Mouse (Mus musculus): ENCODE results near the gene Olfr1233. TPM values are rescaled to one million over a fixed set of nuclear protein-coding genes. Genes with fewer than 3 reads are reported as not detected.

Olfr1233 gene
- polyA plus RNA-seq (2015; fragmentation: Nextera tagmentation; extraction: Ambion mirVana) = 0.02 TPM in 1 of 2 replicates, not detected in the other

DNA sequence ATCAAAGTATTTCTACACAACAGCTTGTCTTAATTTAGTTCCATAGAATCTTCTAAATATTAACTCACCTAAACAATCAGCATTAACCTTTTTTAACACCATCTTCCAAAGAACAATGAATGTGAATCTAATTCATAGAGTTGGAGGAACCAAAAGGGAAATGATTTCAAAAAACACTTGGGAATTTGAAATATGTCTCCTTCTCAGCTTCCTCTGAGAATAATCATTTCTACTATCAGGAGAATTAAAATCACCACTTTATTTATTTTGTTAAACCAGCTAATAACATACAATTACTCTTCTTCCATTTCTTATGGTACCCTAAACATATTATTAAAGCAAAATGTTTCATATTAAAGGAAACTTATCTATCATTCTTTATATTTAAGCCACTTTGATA is at the start of gene Olfr1233:
Olfr1233 (minus strand) TSS at position 101 of the 400 bp plus-strand sequence.
- Histone ChIP-seq H3K9me3 (ENCODE audit: control insufficient read depth, low read length) (no peaks in the 10 kb centered on the region), H3K4me1 (replicated peaks; ENCODE audit: control insufficient read depth, insufficient read depth) (no peaks in the 10 kb centered on the region), H3K4me3 (ENCODE audit: low read depth, low read length) (no peak within 1 kb of the TSS), H3K4me2 (replicated peaks; ENCODE audit: low read depth) (no peak within 1 kb of the TSS), H3K36me3 (ENCODE audit: control insufficient read depth, insufficient read depth, low read length) (no peaks in the 10 kb centered on the region), H3K27ac (replicated peaks) (no peak within 1 kb of the TSS), H3K27me3 (ENCODE audit: control insufficient read depth, insufficient read depth, low read length) (no peaks in the 10 kb centered on the region), H3K9ac (ENCODE audit: low read length) (no peak within 1 kb of the TSS)
- ATAC-seq (ENCODE audit: low FRiP score, low TSS enrichment) = no peak
- DNase-seq (ENCODE audit: low spot score) = no peak
- TF ChIP-seq CTCF (IDR thresholded peaks at IDR 0.05; ENCODE audit: low read depth) = no peak
- TF ChIP-seq EP300 (optimal IDR thresholded peaks at IDR 0.05) = no peak

DNA sequence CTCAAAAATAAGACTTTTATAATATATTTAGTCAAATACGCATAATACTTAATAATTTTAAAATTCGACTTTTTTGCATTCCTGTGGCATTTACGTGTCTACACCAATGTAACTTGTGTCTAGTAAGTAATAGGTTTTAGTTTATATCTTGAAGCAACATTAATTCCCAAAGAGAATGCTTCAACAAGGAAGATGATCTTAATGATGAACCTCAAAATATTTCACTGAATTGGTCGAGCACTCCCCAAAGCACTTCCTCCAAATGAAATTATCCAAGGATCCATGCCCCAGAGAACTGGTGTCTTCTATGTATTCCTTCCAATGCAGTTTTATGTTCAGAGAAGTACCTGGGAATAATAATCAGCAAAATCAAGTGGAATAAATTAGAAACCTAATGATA is 22.6 kb upstream of the Olfr1233 start, which contains the start of gene Olfr1234:
Olfr1234 (minus strand) TSS at position 101 of the 400 bp plus-strand sequence.
- no peak within 1 kb of the TSS for H3K4me2 ChIP-seq (replicated peaks; ENCODE audit: low read depth)
- H3K9me3 ChIP-seq (ENCODE audit: control insufficient read depth, low read length) = no peaks in the 10 kb centered on the region
- H3K4me1 ChIP-seq (replicated peaks; ENCODE audit: control insufficient read depth, insufficient read depth) = no peaks in the 10 kb centered on the region
- no peak within 1 kb of the TSS for H3K9ac ChIP-seq (ENCODE audit: low read length)
- no peaks in the 10 kb centered on the region for H3K36me3 ChIP-seq (ENCODE audit: control insufficient read depth, insufficient read depth, low read length)
- ATAC-seq (ENCODE audit: low FRiP score, low TSS enrichment) (no peak), DNase-seq (ENCODE audit: low spot score) (no peak)
- no peak for TF ChIP-seq CTCF (IDR thresholded peaks at IDR 0.05; ENCODE audit: low read depth)
- TF ChIP-seq EP300 (optimal IDR thresholded peaks at IDR 0.05) = no peak
- no peak within 1 kb of the TSS for H3K4me3 ChIP-seq (ENCODE audit: low read depth, low read length)
- H3K27me3 ChIP-seq (ENCODE audit: control insufficient read depth, insufficient read depth, low read length) = no peaks in the 10 kb centered on the region
- WGBS = 82% methylated on average over 4 of the region's 4 CpGs
- H3K27ac ChIP-seq (replicated peaks) = no peak within 1 kb of the TSS

DNA sequence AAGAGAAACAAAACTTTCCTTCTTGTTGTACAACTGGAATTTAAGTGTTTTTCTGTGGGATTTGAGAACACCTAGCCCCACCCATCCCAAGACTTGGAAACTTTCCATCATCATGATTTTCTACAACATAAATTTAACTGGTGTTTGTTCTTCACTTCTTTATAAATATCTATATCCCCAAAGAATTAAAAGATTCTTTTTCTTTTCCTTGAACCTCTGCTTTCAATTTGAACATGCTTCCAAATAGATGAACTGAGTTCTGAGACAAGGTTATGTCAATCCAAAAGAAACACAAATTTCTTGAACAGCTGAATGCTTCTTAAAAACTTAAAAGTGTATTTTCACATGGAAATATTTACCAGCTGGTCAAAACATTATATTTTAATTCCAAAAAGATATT is 12.6 kb downstream of the Olfr1233 start, which contains the start of gene Olfr1232:
Olfr1232 (minus strand) TSS at position 101 of the 400 bp plus-strand sequence.
- H3K4me2 ChIP-seq (replicated peaks; ENCODE audit: low read depth) = no peak within 1 kb of the TSS
- no peaks in the 10 kb centered on the region for H3K4me1 ChIP-seq (replicated peaks; ENCODE audit: control insufficient read depth, insufficient read depth)
- no peaks in the 10 kb centered on the region for H3K9me3 ChIP-seq (ENCODE audit: control insufficient read depth, low read length)
- TF ChIP-seq CTCF (IDR thresholded peaks at IDR 0.05; ENCODE audit: low read depth) = no peak
- TF ChIP-seq EP300 (optimal IDR thresholded peaks at IDR 0.05) = no peak
- H3K27ac ChIP-seq (replicated peaks) = no peak within 1 kb of the TSS
- H3K27me3 ChIP-seq (ENCODE audit: control insufficient read depth, insufficient read depth, low read length) = no peaks in the 10 kb centered on the region
- no peak within 1 kb of the TSS for H3K9ac ChIP-seq (ENCODE audit: low read length)
- DNase-seq (ENCODE audit: low spot score) = no peak
- no peak for ATAC-seq (ENCODE audit: low FRiP score, low TSS enrichment)
- no peak within 1 kb of the TSS for H3K4me3 ChIP-seq (ENCODE audit: low read depth, low read length)
- no peaks in the 10 kb centered on the region for H3K36me3 ChIP-seq (ENCODE audit: control insufficient read depth, insufficient read depth, low read length)

DNA sequence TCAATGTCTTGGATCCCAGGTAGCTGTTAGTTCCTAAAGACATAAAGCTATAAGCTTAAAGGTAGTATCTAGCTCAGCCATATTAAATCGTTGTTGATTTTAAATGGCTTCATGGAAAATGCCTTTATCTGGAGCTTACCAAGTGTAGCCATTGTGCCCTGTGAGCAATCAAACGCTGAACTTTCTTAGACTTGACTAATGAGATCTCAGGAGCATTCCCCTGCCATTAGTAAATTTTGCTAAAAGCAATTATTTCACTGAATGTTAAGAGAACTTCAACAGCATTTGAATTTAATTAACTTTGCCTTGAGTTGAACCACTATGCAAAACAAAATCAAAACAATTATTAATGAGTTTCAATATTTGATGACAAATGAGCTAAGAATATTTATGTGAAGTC is 35.2 kb downstream of the Olfr1233 start, which contains the start of gene Olfr1231:
Olfr1231 (minus strand) TSS at position 101 of the 400 bp plus-strand sequence.
- Histone ChIP-seq H3K27me3 (ENCODE audit: control insufficient read depth, insufficient read depth, low read length) (no peaks in the 10 kb centered on the region), H3K4me1 (replicated peaks; ENCODE audit: control insufficient read depth, insufficient read depth) (no peaks in the 10 kb centered on the region), H3K4me2 (replicated peaks; ENCODE audit: low read depth) (no peak within 1 kb of the TSS), H3K9ac (ENCODE audit: low read length) (no peak within 1 kb of the TSS), H3K36me3 (ENCODE audit: control insufficient read depth, insufficient read depth, low read length) (no peaks in the 10 kb centered on the region), H3K27ac (replicated peaks) (no peak within 1 kb of the TSS), H3K4me3 (ENCODE audit: low read depth, low read length) (no peak within 1 kb of the TSS), H3K9me3 (ENCODE audit: control insufficient read depth, low read length) (no peaks in the 10 kb centered on the region)
- ATAC-seq (ENCODE audit: low FRiP score, low TSS enrichment) = no peak
- no peak for DNase-seq (ENCODE audit: low spot score)
- TF ChIP-seq EP300 (optimal IDR thresholded peaks at IDR 0.05) (no peak), CTCF (IDR thresholded peaks at IDR 0.05; ENCODE audit: low read depth) (no peak)
- WGBS = 75% methylated on average over 2 of the region's 2 CpGs

DNA sequence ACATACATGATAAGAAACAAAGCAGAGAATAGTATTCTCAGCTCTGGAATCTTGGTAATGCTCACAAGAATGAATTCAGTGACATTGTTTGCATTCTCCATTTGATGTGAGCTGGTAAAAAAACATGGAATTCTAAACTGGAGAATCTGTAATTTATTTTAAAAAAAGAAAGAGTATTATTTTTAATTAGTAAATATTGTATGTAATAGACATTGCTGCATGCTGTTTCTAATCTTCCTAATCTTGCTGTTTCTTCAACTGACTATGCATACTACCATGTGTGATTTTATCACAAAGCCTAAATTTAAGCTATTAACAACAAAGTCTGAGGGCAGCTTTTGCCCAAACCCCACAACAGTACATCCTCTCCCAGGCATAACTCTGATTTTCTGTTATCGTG is 45.0 kb downstream of the Olfr1233 start, which contains the start of gene Olfr1230:
Olfr1230 (minus strand) TSS at position 101 of the 400 bp plus-strand sequence.
- Histone ChIP-seq H3K36me3 (ENCODE audit: control insufficient read depth, insufficient read depth, low read length) (no peaks in the 10 kb centered on the region), H3K9ac (ENCODE audit: low read length) (no peak within 1 kb of the TSS), H3K9me3 (ENCODE audit: control insufficient read depth, low read length) (no peaks in the 10 kb centered on the region), H3K27ac (replicated peaks) (no peak within 1 kb of the TSS), H3K4me2 (replicated peaks; ENCODE audit: low read depth) (no peak within 1 kb of the TSS), H3K4me3 (ENCODE audit: low read depth, low read length) (no peak within 1 kb of the TSS), H3K27me3 (ENCODE audit: control insufficient read depth, insufficient read depth, low read length) (no peaks in the 10 kb centered on the region), H3K4me1 (replicated peaks; ENCODE audit: control insufficient read depth, insufficient read depth) (no peaks in the 10 kb centered on the region)
- TF ChIP-seq EP300 (optimal IDR thresholded peaks at IDR 0.05) (no peak), CTCF (IDR thresholded peaks at IDR 0.05; ENCODE audit: low read depth) (no peak)
- DNase-seq (ENCODE audit: low spot score) (no peak), ATAC-seq (ENCODE audit: low FRiP score, low TSS enrichment) (no peak)
- WGBS = 75% methylated on average over 1 of the region's 1 CpGs

DNA sequence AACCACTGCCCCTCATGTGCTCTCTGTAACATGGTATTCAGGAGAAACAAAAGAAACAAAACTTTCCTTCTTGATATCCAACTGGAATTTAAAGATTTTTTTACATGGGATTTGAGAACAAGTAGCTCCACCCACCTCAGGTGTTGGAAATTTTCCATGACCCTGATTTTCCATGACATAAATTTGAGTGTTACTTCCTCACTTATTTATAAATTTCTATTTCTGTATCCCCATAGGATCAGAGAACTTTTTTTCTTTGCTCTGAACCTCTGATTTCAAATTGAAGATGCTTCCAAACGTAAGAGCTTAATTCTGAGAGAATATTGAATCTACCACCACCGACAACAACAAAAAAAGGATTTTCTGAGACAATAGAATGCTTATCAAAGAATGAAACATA is 54.3 kb downstream of the Olfr1233 start, which contains the start of gene Olfr1229:
Olfr1229 (minus strand) TSS at position 101 of the 400 bp plus-strand sequence.
- no peak for DNase-seq (ENCODE audit: low spot score)
- Histone ChIP-seq H3K9ac (ENCODE audit: low read length) (no peak within 1 kb of the TSS), H3K27me3 (ENCODE audit: control insufficient read depth, insufficient read depth, low read length) (no peaks in the 10 kb centered on the region), H3K9me3 (ENCODE audit: control insufficient read depth, low read length) (no peaks in the 10 kb centered on the region), H3K27ac (replicated peaks) (no peak within 1 kb of the TSS), H3K4me2 (replicated peaks; ENCODE audit: low read depth) (no peak within 1 kb of the TSS), H3K36me3 (ENCODE audit: control insufficient read depth, insufficient read depth, low read length) (no peaks in the 10 kb centered on the region), H3K4me3 (ENCODE audit: low read depth, low read length) (no peak within 1 kb of the TSS), H3K4me1 (replicated peaks; ENCODE audit: control insufficient read depth, insufficient read depth) (no peaks in the 10 kb centered on the region)
- ATAC-seq (ENCODE audit: low FRiP score, low TSS enrichment) = no peak
- 68% methylated on average over 2 of the region's 2 CpGs for WGBS
- TF ChIP-seq EP300 (optimal IDR thresholded peaks at IDR 0.05) (no peak), CTCF (IDR thresholded peaks at IDR 0.05; ENCODE audit: low read depth) (no peak)

Other genes with a start within 250 kb of the Olfr1233 start
- not detected in 2 replicates for gene Olfr1220, start 235.6 kb downstream of the Olfr1233 start, polyA plus RNA-seq (2015; fragmentation: Nextera tagmentation; extraction: Ambion mirVana)
- 0.04 TPM in 1 of 2 replicates, not detected in the other for gene Olfr1221, start 225.1 kb downstream of the Olfr1233 start, polyA plus RNA-seq (2015; fragmentation: Nextera tagmentation; extraction: Ambion mirVana)
- not detected in 2 replicates for gene Olfr1222, start 209.3 kb downstream of the Olfr1233 start, polyA plus RNA-seq (2015; fragmentation: Nextera tagmentation; extraction: Ambion mirVana)
- gene Olfr1223, start 190.8 kb downstream of the Olfr1233 start, polyA plus RNA-seq (2015; fragmentation: Nextera tagmentation; extraction: Ambion mirVana) = not detected in 2 replicates
- gene Olfr1224-ps1, start 178.3 kb downstream of the Olfr1233 start, polyA plus RNA-seq (2015; fragmentation: Nextera tagmentation; extraction: Ambion mirVana) = not detected in 2 replicates
- gene Olfr1225, start 167.7 kb downstream of the Olfr1233 start, polyA plus RNA-seq (2015; fragmentation: Nextera tagmentation; extraction: Ambion mirVana) = not detected in 2 replicates
- 0.01 TPM in 1 of 2 replicates, not detected in the other for gene Olfr1226, start 142.3 kb downstream of the Olfr1233 start, polyA plus RNA-seq (2015; fragmentation: Nextera tagmentation; extraction: Ambion mirVana)
- not detected in 2 replicates for gene Olfr1228, start 88.3 kb downstream of the Olfr1233 start, polyA plus RNA-seq (2015; fragmentation: Nextera tagmentation; extraction: Ambion mirVana)
- not detected in 2 replicates for gene Olfr1229, start 54.4 kb downstream of the Olfr1233 start, polyA plus RNA-seq (2015; fragmentation: Nextera tagmentation; extraction: Ambion mirVana)
- gene Olfr1230, start 45.1 kb downstream of the Olfr1233 start, polyA plus RNA-seq (2015; fragmentation: Nextera tagmentation; extraction: Ambion mirVana) = not detected in 2 replicates
- gene Olfr1231, start 35.3 kb downstream of the Olfr1233 start, polyA plus RNA-seq (2015; fragmentation: Nextera tagmentation; extraction: Ambion mirVana) = 0.02 TPM in 1 of 2 replicates, not detected in the other
- not detected in 2 replicates for gene Olfr1232, start 12.7 kb downstream of the Olfr1233 start, polyA plus RNA-seq (2015; fragmentation: Nextera tagmentation; extraction: Ambion mirVana)
- not detected in 2 replicates for gene Olfr1234, start 22.5 kb upstream of the Olfr1233 start, polyA plus RNA-seq (2015; fragmentation: Nextera tagmentation; extraction: Ambion mirVana)
- gene Olfr1238, start 67.3 kb upstream of the Olfr1233 start, polyA plus RNA-seq (2015; fragmentation: Nextera tagmentation; extraction: Ambion mirVana) = not detected in 2 replicates
- not detected in 2 replicates for gene Olfr1239, start 78.0 kb upstream of the Olfr1233 start, polyA plus RNA-seq (2015; fragmentation: Nextera tagmentation; extraction: Ambion mirVana)
- not detected in 2 replicates for gene Olfr1240, start 100.6 kb upstream of the Olfr1233 start, polyA plus RNA-seq (2015; fragmentation: Nextera tagmentation; extraction: Ambion mirVana)
- gene Olfr1241, start 144.7 kb upstream of the Olfr1233 start, polyA plus RNA-seq (2015; fragmentation: Nextera tagmentation; extraction: Ambion mirVana) = not detected in 2 replicates
- not detected in 2 replicates for gene Olfr1242, start 155.9 kb upstream of the Olfr1233 start, polyA plus RNA-seq (2015; fragmentation: Nextera tagmentation; extraction: Ambion mirVana)
- not detected in 2 replicates for gene Olfr1243, start 189.1 kb upstream of the Olfr1233 start, polyA plus RNA-seq (2015; fragmentation: Nextera tagmentation; extraction: Ambion mirVana)
- not detected in 2 replicates for gene Olfr1245, start 236.0 kb upstream of the Olfr1233 start, polyA plus RNA-seq (2015; fragmentation: Nextera tagmentation; extraction: Ambion mirVana)